Mouse (Mus musculus): ENCODE results near the gene Myh14. TPM values are rescaled to one million over a fixed set of nuclear protein-coding genes. Genes with fewer than 3 reads are reported as not detected.

Myh14 gene
- total and polyA plus RNA-seq, 3 experiments: under 0.01 to 0.08 TPM; not detected in 1

DNA sequence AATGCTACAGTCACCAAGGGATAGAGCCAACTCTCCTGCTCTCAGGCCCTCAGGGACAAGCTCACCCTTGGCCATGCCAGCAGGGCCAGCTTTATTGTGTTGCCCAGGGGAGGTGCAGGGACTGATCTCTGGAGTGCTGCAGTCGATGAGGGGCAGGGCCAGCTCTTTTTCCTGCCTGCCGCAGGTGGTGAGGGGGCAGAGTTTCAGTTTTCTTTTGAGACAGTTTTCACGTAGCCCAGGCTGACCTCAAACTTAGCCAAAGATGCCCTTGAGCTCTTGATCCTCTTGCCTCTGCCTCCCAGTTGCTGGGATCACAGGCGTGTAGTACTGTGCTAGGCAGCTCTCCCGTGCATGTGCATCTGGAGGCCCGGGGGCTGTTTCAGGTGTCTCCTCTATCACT is 99.7 kb downstream of the Myh14 start:
- no peaks in the 10 kb centered on the region for H3K36me3 ChIP-seq (ENCODE audit: control insufficient read depth in 1 of 2, insufficient read depth in 2 of 2, low read length in 2 of 2)
- no peaks in the 10 kb centered on the region for H3K79me2 ChIP-seq (ENCODE audit: control insufficient read depth, insufficient read depth, low read length, poor library complexity)
- H3K4me1 ChIP-seq (ENCODE audit: control insufficient read depth in 1 of 2, insufficient read depth in 2 of 2, low read length in 2 of 2): no peaks in the 10 kb centered on the region
- H3K9ac ChIP-seq (ENCODE audit: control insufficient read depth, low read depth, low read length, poor library complexity, severe bottlenecking): no peak overlapping the region
- TF ChIP-seq MAX (IDR thresholded peaks at IDR 0.05; ENCODE audit: low read length) (no peak), POLR2AphosphoS5 (IDR thresholded peaks at IDR 0.05; ENCODE audit: borderline replicate concordance, low read depth, low read length) (no peak), KAT2A (conservative IDR thresholded peaks at IDR 0.05; ENCODE audit: low read depth, low read length) (no peak), ZC3H11A (IDR thresholded peaks at IDR 0.05; ENCODE audit: low read depth, low read length) (no peak), MAZ (IDR thresholded peaks at IDR 0.05; ENCODE audit: low read depth, low read length) (no peak), BHLHE40 (IDR thresholded peaks at IDR 0.05; ENCODE audit: borderline replicate concordance, low read depth, low read length) (no peak), ZMIZ1 (IDR thresholded peaks at IDR 0.05; ENCODE audit: low read depth, low read length) (no peak), POLR2AphosphoS2 (IDR thresholded peaks at IDR 0.05; ENCODE audit: low read length) (no peak), RCOR1 (IDR thresholded peaks at IDR 0.05; ENCODE audit: low read depth, low read length) (no peak), TCF12 (IDR thresholded peaks at IDR 0.05; ENCODE audit: low read depth, low read length) (no peak), MYB (IDR thresholded peaks at IDR 0.05; ENCODE audit: low read depth, low read length) (no peak), CHD2 (IDR thresholded peaks at IDR 0.05; ENCODE audit: low read length) (no peak), MXI1 (IDR thresholded peaks at IDR 0.05; ENCODE audit: low read depth, low read length) (no peak), NRF1 (IDR thresholded peaks at IDR 0.05; ENCODE audit: insufficient read depth, low read depth, low read length, poor library complexity, severe bottlenecking) (no peak)
- no peak overlapping the region for H3K27ac ChIP-seq (ENCODE audit: control insufficient read depth, low read depth, low read length)
- H3K9me3 ChIP-seq (replicated peaks; ENCODE audit: insufficient read depth, low read length): no peaks in the 10 kb centered on the region
- H3K4me3 ChIP-seq (ENCODE audit: control insufficient read depth in 1 of 2, insufficient read depth in 1 of 2, low read depth in 2 of 2, low read length in 2 of 2): no peak overlapping the region
- DNase-seq (ENCODE audit: low read depth, low spot score): no peak
- no peaks in the 10 kb centered on the region for H3K27me3 ChIP-seq (ENCODE audit: control insufficient read depth in 1 of 2, insufficient read depth in 2 of 2, low read length in 2 of 2)

DNA sequence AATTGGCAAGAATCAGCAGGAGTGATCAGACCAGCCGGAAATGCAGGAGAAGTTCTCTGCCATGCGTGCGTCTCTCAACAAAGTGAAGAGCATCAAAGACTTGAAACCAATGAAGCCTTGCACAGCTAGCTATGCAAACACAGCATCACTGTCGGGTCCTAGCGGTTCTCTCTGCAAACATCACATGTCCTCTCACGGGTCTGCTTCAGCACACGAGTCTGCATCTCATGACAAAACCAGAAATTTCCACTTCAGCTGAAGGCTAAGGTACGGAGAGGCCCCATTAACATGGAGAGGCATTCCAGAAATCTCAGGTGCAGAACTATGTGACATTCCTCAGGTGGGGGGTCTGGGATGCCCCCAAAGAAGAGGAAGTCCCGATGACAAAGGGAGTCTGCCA is 101.8 kb downstream of the Myh14 start:
- Histone ChIP-seq H3K27me3 (ENCODE audit: control insufficient read depth in 1 of 2, insufficient read depth in 2 of 2, low read length in 2 of 2) (no peaks in the 10 kb centered on the region), H3K9ac (ENCODE audit: control insufficient read depth, low read depth, low read length, poor library complexity, severe bottlenecking) (no peak overlapping the region), H3K27ac (ENCODE audit: control insufficient read depth, low read depth, low read length) (no peak overlapping the region), H3K79me2 (ENCODE audit: control insufficient read depth, insufficient read depth, low read length, poor library complexity) (no peaks in the 10 kb centered on the region), H3K36me3 (ENCODE audit: control insufficient read depth in 1 of 2, insufficient read depth in 2 of 2, low read length in 2 of 2) (no peaks in the 10 kb centered on the region), H3K9me3 (replicated peaks; ENCODE audit: insufficient read depth, low read length) (no peaks in the 10 kb centered on the region), H3K4me1 (ENCODE audit: control insufficient read depth in 1 of 2, insufficient read depth in 2 of 2, low read length in 2 of 2) (no peaks in the 10 kb centered on the region), H3K4me3 (ENCODE audit: control insufficient read depth in 1 of 2, insufficient read depth in 1 of 2, low read depth in 2 of 2, low read length in 2 of 2) (no peak overlapping the region)
- TF ChIP-seq ZC3H11A (IDR thresholded peaks at IDR 0.05; ENCODE audit: low read depth, low read length): no peak
- no peak for TF ChIP-seq E2F4 (IDR thresholded peaks at IDR 0.05; ENCODE audit: borderline replicate concordance, low read depth, low read length)
- TF ChIP-seq CTCF (IDR thresholded peaks at IDR 0.05 in 2 of 3, conservative IDR thresholded peaks at IDR 0.05 in 1 of 3; ENCODE audit: control insufficient read depth in 1 of 3, insufficient read depth in 1 of 3, low read depth in 2 of 3, low read length in 3 of 3, poor library complexity in 1 of 3, severe bottlenecking in 1 of 3): no peak
- TF ChIP-seq MAFK (IDR thresholded peaks at IDR 0.05; ENCODE audit: borderline replicate concordance, low read depth, low read length): no peak
- TF ChIP-seq NELFE (IDR thresholded peaks at IDR 0.05; ENCODE audit: low read depth, low read length): no peak
- TF ChIP-seq GATA1 (IDR thresholded peaks at IDR 0.05; ENCODE audit: low read depth, low read length): no peak
- no peak for TF ChIP-seq CHD1 (IDR thresholded peaks at IDR 0.05; ENCODE audit: low read depth, low read length)
- no peak for TF ChIP-seq TAL1 (IDR thresholded peaks at IDR 0.05; ENCODE audit: low read length)
- TF ChIP-seq USF2 (IDR thresholded peaks at IDR 0.05; ENCODE audit: borderline replicate concordance in 1 of 2, insufficient read depth in 1 of 2, low read depth in 1 of 2, low read length in 2 of 2): no peak
- TF ChIP-seq POLR2AphosphoS5 (IDR thresholded peaks at IDR 0.05; ENCODE audit: borderline replicate concordance, low read depth, low read length): no peak
- no peak for TF ChIP-seq TBP (IDR thresholded peaks at IDR 0.05; ENCODE audit: low read depth, low read length)
- no peak for DNase-seq (ENCODE audit: low read depth, low spot score)

Data from MEL (cell line).